Mouse (Mus musculus): ENCODE results near the gene Des. TPM values are rescaled to one million over a fixed set of nuclear protein-coding genes. Genes with fewer than 3 reads are reported as not detected.

The Des gene
- total RNA-seq, 2 experiments from 2014 or later: 1,914 to 2,104 TPM

- no peak for DNase-seq
These were observed 21.6 kb downstream of the Des start for GRCm38 (mm10) chr1:75381482-75382355.

GRCm38 (mm10) chr1:75382356-75383071 lies 22.4 kb downstream of the Des start:
- no peak for DNase-seq

GRCm38 (mm10) chr1:75384470-75385141 lies 24.5 kb downstream of the Des start:
- no peak for DNase-seq

GRCm38 (mm10) chr1:75385142-75385730 lies 25.1 kb downstream of the Des start:
- no peak for DNase-seq

- DNase-seq: no peak
These were observed 26.0 kb downstream of the Des start for GRCm38 (mm10) chr1:75386149-75386548.

- DNase-seq: peak; percentile 68
These were observed 27.4 kb downstream of the Des start for GRCm38 (mm10) chr1:75387469-75387928.

- no peak for DNase-seq
These were observed 28.1 kb downstream of the Des start for GRCm38 (mm10) chr1:75387929-75388897.

GRCm38 (mm10) chr1:75388898-75389515 lies 28.9 kb downstream of the Des start:
- no peak for DNase-seq

- DNase-seq: peak; percentile 85
These were observed 33.0 kb downstream of the Des start for GRCm38 (mm10) chr1:75393139-75393538.

GRCm38 (mm10) chr1:75393846-75394245 lies 33.7 kb downstream of the Des start:
- no peak for DNase-seq

GRCm38 (mm10) chr1:75398761-75399402 lies 38.8 kb downstream of the Des start:
- DNase-seq: peak; percentile 89

GRCm38 (mm10) chr1:75399755-75400492 lies 39.8 kb downstream of the Des start:
- DNase-seq: peak; percentile 90

- DNase-seq: peak; percentile 74
These were observed 40.5 kb downstream of the Des start for GRCm38 (mm10) chr1:75400493-75401115.

GRCm38 (mm10) chr1:75405547-75405946 lies 45.4 kb downstream of the Des start:
- DNase-seq: no peak

- DNase-seq: no peak
These were observed 46.0 kb downstream of the Des start for GRCm38 (mm10) chr1:75406173-75406572.

- peak; percentile 63 for DNase-seq
These were observed 46.9 kb downstream of the Des start for GRCm38 (mm10) chr1:75407056-75407455.

GRCm38 (mm10) chr1:75408210-75408609 lies 48.1 kb downstream of the Des start:
- no peak for DNase-seq

- no peak for DNase-seq
These were observed 49.8 kb downstream of the Des start for GRCm38 (mm10) chr1:75409950-75410349.

GRCm38 (mm10) chr1:75412196-75412595 lies 52.1 kb downstream of the Des start:
- DNase-seq: no peak
